Mouse (Mus musculus) small intestine, adult 2 months (tissue): Measurements from ENCODE around the gene Fgf8. TPM values are rescaled to one million over a fixed set of nuclear protein-coding genes. Genes with fewer than 3 reads are reported as not detected.

Source experiments
- H3K27ac ChIP-seq: fragments of 200-500 bp; 2 replicates; pipeline ENCODE4 v1.5.1; 2012; ENCODE audit warnings: low read depth, low read length, control low read depth, inconsistent platforms; ENCODE audit not compliant: insufficient read depth
- H3K27me3 ChIP-seq: fragments of 200-500 bp; 2 replicates; pipeline ENCODE4 v1.6.1; 2012; ENCODE audit warnings: mild to moderate bottlenecking, moderate library complexity, low read length, inconsistent platforms; ENCODE audit not compliant: control insufficient read depth, insufficient read depth
- H3K36me3 ChIP-seq: fragments of 200-500 bp; 2 replicates; pipeline ENCODE4 v1.6.1; 2012; ENCODE audit warnings: mild to moderate bottlenecking, low read length, control low read depth, inconsistent platforms; ENCODE audit not compliant: control insufficient read depth, insufficient read depth
- H3K4me1 ChIP-seq: fragments of 200-500 bp; 2 replicates; pipeline ENCODE4 v1.6.1; 2012; ENCODE audit warnings: low read length, inconsistent platforms, mixed read lengths; ENCODE audit not compliant: control insufficient read depth, insufficient read depth, insufficient read length
- H3K4me3 ChIP-seq: fragments of 200-500 bp; 2 replicates; pipeline ENCODE4 v1.5.1; 2012; ENCODE audit warnings: low read depth, mild to moderate bottlenecking, control low read depth, inconsistent platforms, low read length, moderate library complexity
- CTCF ChIP-seq: fragments of 200-500 bp; IDR thresholded peaks from 2 replicates; pipeline ENCODE4 v1.5.1; 2012; ENCODE audit warnings: low read depth, mild to moderate bottlenecking, control low read depth, inconsistent platforms, low read length, moderate library complexity, mixed read lengths; ENCODE audit not compliant: insufficient replicate concordance, insufficient read length; ENCODE audit errors: extremely low read depth
- POLR2A ChIP-seq: fragments of 200-500 bp; IDR thresholded peaks from 2 replicates; pipeline ENCODE4 v1.6.1; 2012; ENCODE audit warnings: low read depth, mild to moderate bottlenecking, control low read depth, inconsistent platforms, low read length, moderate library complexity
- WGBS: fragments of 180-500 bp; shearing (Covaris S2); methylation state at CpG from one replicate; pipeline ENCODE4 v1.1.7; 2018; 5-methylcytosine and 5-hydroxymethylcytosine counted together
- polyA plus RNA-seq: library from polyadenylated mRNA; depleted of rRNA; stranded (reverse); fragments of >200 nt; gene quantifications from 2 replicates; pipeline ENCODE4 v1.2.3, GENCODE M21; 2012

The Fgf8 gene
- polyA plus RNA-seq, 1 experiment, result not detected

DNA sequence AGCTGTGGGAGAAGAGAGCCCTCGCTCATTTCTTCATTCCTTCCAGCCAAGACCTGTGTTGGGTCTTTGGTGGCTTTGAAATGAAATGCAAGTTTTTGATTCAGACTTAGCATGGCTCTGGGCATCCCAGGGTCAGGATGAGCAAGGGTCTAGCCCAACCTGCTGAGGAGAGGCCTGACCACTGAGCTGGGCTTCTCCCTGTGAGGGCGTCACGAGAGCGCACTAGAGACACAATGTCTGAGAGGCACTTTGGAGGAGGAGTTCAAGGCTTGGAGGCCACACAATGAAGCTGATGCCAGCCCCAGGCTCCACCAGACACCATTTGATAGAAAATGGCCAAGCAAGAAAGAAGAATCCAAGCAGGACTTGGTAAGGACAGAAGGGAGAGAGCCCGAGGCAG, 8.5 kb downstream of the Fgf8 start:
- Histone ChIP-seq H3K27me3 (peaks cover 41% of the 10 kb centered on the region), H3K4me3 (no peak overlapping the region), H3K27ac (no peak overlapping the region), H3K4me1 (peaks cover 7% of the 10 kb centered on the region), H3K36me3 (no peaks in the 10 kb centered on the region)
- TF ChIP-seq POLR2A, result no peak
- TF ChIP-seq CTCF, result no peak
- 65% methylated on average over 5 of the region's 5 CpGs for WGBS

DNA sequence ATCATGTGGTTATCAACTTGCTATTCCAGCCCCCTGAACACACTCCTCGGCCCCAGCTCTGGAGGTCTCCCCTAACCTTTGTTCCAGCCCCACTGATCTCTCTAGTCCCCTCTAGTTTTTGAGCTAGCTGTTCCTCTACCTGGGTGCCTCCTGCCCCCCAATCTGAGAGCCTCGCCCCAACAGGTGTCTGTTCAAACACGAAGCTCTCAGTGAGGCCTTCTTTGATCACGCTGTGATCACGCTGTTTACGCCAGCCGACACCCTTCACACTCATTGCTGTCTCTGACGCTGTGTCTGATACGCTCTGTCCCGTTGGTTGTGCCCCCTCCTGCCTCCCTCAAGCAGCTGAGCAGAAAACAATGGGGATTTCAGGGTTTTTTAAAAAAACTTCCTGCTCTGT, 9.2 kb downstream of the Fgf8 start:
- Histone ChIP-seq H3K36me3 (no peaks in the 10 kb centered on the region), H3K4me3 (no peak overlapping the region), H3K27me3 (peaks cover 35% of the 10 kb centered on the region), H3K4me1 (peaks cover 7% of the 10 kb centered on the region), H3K27ac (no peak overlapping the region)
- 15% methylated on average over 10 of the region's 10 CpGs for WGBS
- TF ChIP-seq CTCF (no peak), POLR2A (no peak)

DNA sequence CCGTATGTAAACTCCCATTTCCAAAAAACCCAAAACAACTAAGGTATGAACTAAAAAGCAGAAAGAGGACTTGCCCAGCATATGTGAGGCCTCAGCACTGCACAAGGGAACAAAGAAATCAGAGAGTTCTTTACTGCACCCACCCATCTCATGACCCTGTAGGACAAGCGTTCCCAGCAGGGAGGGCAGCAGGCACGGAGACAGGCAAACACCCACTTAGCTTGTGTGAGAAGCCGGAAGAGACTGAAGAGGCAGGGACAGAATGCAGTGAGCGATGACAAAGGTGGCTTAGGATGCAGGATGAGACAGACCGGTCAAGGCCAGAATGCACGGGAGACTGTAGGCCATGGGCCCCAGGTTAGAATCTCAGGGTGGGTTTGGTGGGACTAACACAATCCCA, 11.1 kb downstream of the Fgf8 start:
- TF ChIP-seq CTCF (no peak), POLR2A (no peak)
- 83% methylated on average over 7 of the region's 7 CpGs for WGBS

DNA sequence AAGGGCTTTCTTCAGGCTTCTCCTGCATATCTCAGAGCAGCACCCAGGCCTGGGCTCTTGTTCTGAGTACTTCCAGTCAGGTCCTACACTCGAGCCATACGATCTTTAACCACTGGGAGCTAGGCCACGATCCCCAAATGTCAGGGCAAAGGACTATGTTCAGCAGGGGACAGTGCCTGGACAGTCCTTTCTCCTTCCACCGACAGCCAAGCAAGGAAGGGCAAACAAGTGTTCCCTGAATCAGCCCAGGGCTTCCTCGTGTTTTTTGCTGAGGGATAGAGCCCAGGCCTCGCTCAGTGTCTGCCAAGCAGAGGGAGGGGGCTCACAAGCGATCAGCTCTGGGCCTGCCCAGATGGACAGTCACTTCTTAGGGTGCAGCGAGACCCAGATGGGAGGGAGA, 12.7 kb downstream of the Fgf8 start:
- H3K4me1 ChIP-seq, result no peaks in the 10 kb centered on the region
- H3K36me3 ChIP-seq, result no peaks in the 10 kb centered on the region
- TF ChIP-seq CTCF (no peak), POLR2A (no peak)
- no peak overlapping the region for H3K27ac ChIP-seq
- H3K27me3 ChIP-seq, result peaks cover 8% of the 10 kb centered on the region; the same call in 1 of the 2 replicates
- no peak overlapping the region for H3K4me3 ChIP-seq
- WGBS, result 72% methylated on average over 8 of the region's 8 CpGs

More for the DNA sequence above, 11.1 kb downstream of the Fgf8 start:
- Histone ChIP-seq H3K27ac (no peak overlapping the region), H3K4me3 (no peak overlapping the region), H3K4me1 (no peaks in the 10 kb centered on the region), H3K27me3 (peaks cover 16% of the 10 kb centered on the region), H3K36me3 (no peaks in the 10 kb centered on the region)

DNA sequence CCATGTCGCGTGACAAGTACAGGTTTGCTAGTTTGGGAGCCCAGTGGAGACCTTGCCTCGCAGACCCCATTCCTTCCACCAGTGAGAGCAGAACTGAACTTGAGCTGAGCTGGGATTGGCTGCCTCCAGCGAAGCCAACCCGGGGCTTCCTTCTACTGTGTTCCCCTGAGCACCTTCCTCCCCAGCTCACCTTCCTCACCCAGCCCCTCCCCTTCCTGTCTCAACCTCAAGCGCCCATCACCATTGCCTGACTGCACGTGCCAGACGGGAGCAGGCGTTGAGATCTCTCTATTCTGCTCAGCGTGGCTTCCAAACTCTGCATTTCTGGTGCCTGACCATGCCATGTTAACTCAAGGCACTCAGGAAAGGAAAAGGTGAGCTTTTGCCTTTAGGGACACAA, 15.5 kb downstream of the Fgf8 start:
- H3K27ac ChIP-seq, result no peak overlapping the region
- H3K36me3 ChIP-seq, result no peaks in the 10 kb centered on the region
- WGBS, result 69% methylated on average over 10 of the region's 10 CpGs
- H3K4me1 ChIP-seq, result no peaks in the 10 kb centered on the region
- H3K27me3 ChIP-seq, result no peaks in the 10 kb centered on the region
- no peak for TF ChIP-seq POLR2A
- no peak for TF ChIP-seq CTCF
- H3K4me3 ChIP-seq, result no peak overlapping the region

DNA sequence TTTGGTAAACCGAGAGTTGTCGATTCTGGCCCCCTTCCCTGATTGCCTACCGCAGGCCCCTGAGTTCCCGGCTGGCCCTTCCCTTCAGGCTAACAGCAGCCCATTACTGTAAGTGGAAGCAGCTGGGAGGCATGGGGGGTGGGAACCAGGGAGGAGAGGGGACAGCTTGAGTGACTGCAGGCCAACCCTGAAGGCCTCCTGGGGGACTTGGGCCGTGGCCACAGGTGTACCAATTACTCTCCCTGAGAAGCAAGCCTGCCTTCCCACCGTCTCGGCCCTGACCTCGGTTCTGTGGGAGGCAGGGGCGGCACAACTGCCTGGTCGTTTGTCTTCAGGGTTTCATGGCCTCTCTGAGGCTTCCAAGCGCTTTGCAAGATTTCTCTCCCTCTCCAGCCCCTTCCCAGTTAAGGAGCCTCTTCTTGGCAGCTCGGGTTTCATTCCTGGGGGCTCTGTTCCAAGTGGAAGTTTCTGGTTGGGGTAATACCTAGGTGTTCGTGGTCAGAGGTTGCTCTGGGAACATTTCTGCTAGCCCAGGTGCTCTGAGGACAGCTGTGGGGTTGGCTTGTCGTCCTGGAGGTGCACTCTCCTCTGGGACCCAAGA, 16.9 kb downstream of the Fgf8 start:
- WGBS, result 55% methylated on average over 14 of the region's 14 CpGs
- H3K4me1 ChIP-seq, result no peaks in the 10 kb centered on the region
- TF ChIP-seq POLR2A, result no peak
- TF ChIP-seq CTCF, result no peak

DNA sequence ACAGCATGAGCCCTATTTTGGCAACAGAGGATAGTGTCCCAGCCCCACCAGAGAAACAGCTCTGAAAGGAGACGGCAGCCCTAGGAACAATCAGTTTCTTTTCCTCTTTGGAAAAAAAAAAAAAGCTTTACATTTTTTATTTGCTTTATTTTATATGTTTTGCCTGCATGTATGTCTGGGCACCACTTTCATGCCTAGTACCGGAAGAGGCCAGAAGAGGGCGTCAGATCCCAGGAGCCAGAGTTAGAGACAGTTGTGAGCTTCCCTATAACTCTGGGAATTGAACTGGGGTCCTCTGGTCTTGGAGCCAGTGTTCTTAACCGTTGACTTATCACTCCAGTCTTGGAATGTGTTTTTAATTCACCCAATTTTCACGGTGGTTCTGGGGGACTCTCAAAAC, 20.5 kb downstream of the Fgf8 start:
- TF ChIP-seq POLR2A (no peak), CTCF (no peak)
- H3K27me3 ChIP-seq, result peaks cover 6% of the 10 kb centered on the region
- 76% methylated on average over 5 of the region's 5 CpGs for WGBS
- H3K36me3 ChIP-seq, result no peaks in the 10 kb centered on the region
- H3K4me3 ChIP-seq, result no peak overlapping the region
- H3K27ac ChIP-seq, result no peak overlapping the region
- no peaks in the 10 kb centered on the region for H3K4me1 ChIP-seq

More for the DNA sequence above, 16.9 kb downstream of the Fgf8 start:
- H3K27me3 ChIP-seq, result no peaks in the 10 kb centered on the region
- no peak overlapping the region for H3K4me3 ChIP-seq
- no peak overlapping the region for H3K27ac ChIP-seq
- no peaks in the 10 kb centered on the region for H3K36me3 ChIP-seq

DNA sequence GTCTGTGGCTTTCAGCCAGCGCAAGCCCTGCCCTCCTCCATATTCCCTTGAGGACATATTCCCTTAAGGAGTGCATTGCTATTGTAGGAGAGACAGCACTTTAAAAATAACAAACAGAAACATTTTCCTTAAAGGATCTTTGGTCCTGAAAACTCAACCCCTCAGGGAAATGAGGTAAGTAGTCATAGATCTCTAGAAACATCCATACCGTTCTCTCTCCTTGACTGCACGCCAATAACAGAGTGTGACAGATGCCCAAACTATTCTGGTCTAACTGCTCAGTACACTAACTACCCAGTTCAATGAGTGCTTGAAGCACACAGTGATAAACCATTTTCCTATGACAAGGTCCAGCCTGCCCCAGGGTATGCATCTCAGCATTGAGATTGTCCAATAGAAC, 24.4 kb downstream of the Fgf8 start:
- 43% methylated on average over 3 of the region's 3 CpGs for WGBS
- H3K27me3 ChIP-seq, result peaks cover 10% of the 10 kb centered on the region
- TF ChIP-seq POLR2A, result no peak
- no peak for TF ChIP-seq CTCF

More for the DNA sequence above, 24.4 kb downstream of the Fgf8 start:
- no peak overlapping the region for H3K4me3 ChIP-seq
- H3K27ac ChIP-seq, result no peak overlapping the region
- no peaks in the 10 kb centered on the region for H3K4me1 ChIP-seq
- H3K36me3 ChIP-seq, result no peaks in the 10 kb centered on the region
